ENCODE assay signal across 30 mouse cellular contexts in the genomic region with DNA sequence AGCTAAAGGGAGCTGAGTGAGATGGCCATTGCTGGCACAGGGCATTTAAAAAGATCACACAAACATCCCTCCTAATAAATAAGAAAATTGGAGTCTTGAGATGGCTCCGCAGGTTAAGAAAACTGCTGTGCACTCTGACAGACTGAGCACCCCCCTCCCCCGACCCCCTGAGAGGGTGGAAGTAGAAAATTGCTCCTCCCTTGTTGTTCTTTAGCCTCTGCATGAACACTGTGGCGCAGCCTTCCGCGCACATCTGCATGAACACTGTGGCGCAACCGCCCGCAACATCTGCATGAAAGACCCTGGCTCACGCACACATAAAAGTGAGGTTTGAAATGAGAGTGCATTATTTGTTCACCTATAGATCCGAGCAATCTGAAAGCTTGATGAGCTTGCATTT. TPM values are rescaled to one million over a fixed set of nuclear protein-coding genes. Genes with fewer than 3 reads are reported as not detected.
DNase-seq lines count a peak whose midpoint lies in the region; TF ChIP-seq lines count a peak whose summit lies in the region.
"Had no signal": no experiment of that assay in that cellular context is flagged by ENCODE, and none has a peak within 500 bp of the region (broad histone marks: within the 10 kb centered on the region; RNA-seq: fewer than 3 reads in every experiment).

No protein-coding gene starts in this region.

- H3K27me3 ChIP-seq in E14TG2a.4 (ENCODE audit: insufficient read depth, low read length), result peaks cover 3% of the 10 kb centered on the region; the same call in 1 of the 2 replicates
- no peaks in the 10 kb centered on the region for H3K27me3 ChIP-seq in ES-Bruce4 (ENCODE audit: control insufficient read depth, insufficient read depth, low read length, poor library complexity, severe bottlenecking)
- H3K27me3 ChIP-seq: embryonic facial prominence, embryonic 13.5 days; embryonic facial prominence, embryonic 15.5 days; forebrain, embryonic 12.5 days had no signal

- no peaks in the 10 kb centered on the region for H3K9me3 ChIP-seq in E14TG2a.4 (ENCODE audit: low read length)
- no peaks in the 10 kb centered on the region for H3K9me3 ChIP-seq in ES-Bruce4 (replicated peaks; ENCODE audit: control insufficient read depth, insufficient read depth, low read length, poor library complexity, severe bottlenecking)
- H3K9me3 ChIP-seq: embryonic facial prominence, embryonic 15.5 days; forebrain, embryonic 10.5 days; forebrain, embryonic 12.5 days; G1E had no signal

- DNase-seq in R1 (ENCODE audit: low read depth, low spot score), result peak; percentile 54
- no peak for DNase-seq in layer of hippocampus, postnatal 10 days (ENCODE audit: low spot score in 2 of 2)
- no peak for DNase-seq in right cerebral cortex, postnatal 4 days
- DNase-seq: adrenal gland, adult 2 months; adrenal gland, postnatal 10 days; adrenal gland, postnatal 25 days; cerebellum, adult 11 months; cerebellum, adult 18-20 months; cerebellum, adult 8-10 months; cerebellum, adult 9-11 months; cerebellum, postnatal 14 days; cerebellum, postnatal 36 days; embryo, embryonic 11 days had no signal

- H3K4me3 ChIP-seq in E14TG2a.4 (replicated peaks; ENCODE audit: low read length), result peak overlapping the region; percentile 66
- H3K4me3 ChIP-seq in ES-Bruce4 (ENCODE audit: low read depth, low read length), result peak overlapping the region; percentile 7
- H3K4me3 ChIP-seq: embryonic facial prominence, embryonic 13.5 days; embryonic facial prominence, embryonic 15.5 days; erythroblast, embryonic 14.5 days; forebrain, embryonic 10.5 days; forebrain, embryonic 12.5 days had no signal

- H3K9ac ChIP-seq in ES-Bruce4 (ENCODE audit: low read depth, poor library complexity, severe bottlenecking), result peak overlapping the region; percentile 72
- H3K9ac ChIP-seq: embryonic facial prominence, embryonic 13.5 days; embryonic facial prominence, embryonic 15.5 days; forebrain, embryonic 12.5 days had no signal

- H3K4me1 ChIP-seq in E14TG2a.4 (replicated peaks; ENCODE audit: low read depth, low read length) (peaks cover 22% of the 10 kb centered on the region), ES-Bruce4 (ENCODE audit: control insufficient read depth, insufficient read depth, low read length) (no peaks in the 10 kb centered on the region)
- H3K4me1 ChIP-seq: forebrain, embryonic 10.5 days; forebrain, embryonic 12.5 days had no signal

- TF ChIP-seq CTCF in E14TG2a.4 (conservative IDR thresholded peaks at IDR 0.05; ENCODE audit: low read length), result no peak
- TF ChIP-seq CTCF in ES-Bruce4 (IDR thresholded peaks at IDR 0.05; ENCODE audit: low read depth, low read length), result no peak

- H3K36me3 ChIP-seq in E14TG2a.4 (ENCODE audit: insufficient read depth, low read length), result no peaks in the 10 kb centered on the region
- no peaks in the 10 kb centered on the region for H3K36me3 ChIP-seq in ES-Bruce4 (ENCODE audit: control insufficient read depth, insufficient read depth, low read length, poor library complexity, severe bottlenecking)
- H3K36me3 ChIP-seq: embryonic facial prominence, embryonic 13.5 days; embryonic facial prominence, embryonic 15.5 days; forebrain, embryonic 10.5 days; forebrain, embryonic 12.5 days; G1E had no signal

- no peak overlapping the region for H3K27ac ChIP-seq in ES-Bruce4 (ENCODE audit: insufficient read depth, low read length)
- H3K27ac ChIP-seq: embryonic facial prominence, embryonic 13.5 days; embryonic facial prominence, embryonic 15.5 days; forebrain, embryonic 10.5 days; forebrain, embryonic 12.5 days had no signal

- no peak for TF ChIP-seq POLR2A in ES-Bruce4 (IDR thresholded peaks at IDR 0.05; ENCODE audit: insufficient read depth, low read length)

- TF ChIP-seq EP300 in ES-Bruce4 (IDR thresholded peaks at IDR 0.05; ENCODE audit: insufficient read depth, low read depth, low read length), result no peak

RNA-seq across cellular contexts. Expression of a gene that starts 50.2 kb away (rescaled TPM):
- 35.3 and 40.8 TPM in 2 replicates for polyA plus RNA-seq in ES-Bruce4 (2011; ENCODE audit: insufficient read depth, insufficient read length, low read depth, missing spikeins)
- 10 to 100 TPM; 58.3 to 65.3 TPM for total RNA-seq in layer of hippocampus, postnatal 10 days (2021)

RNA-seq across cellular contexts. Expression of a gene that starts 50.5 kb away (rescaled TPM):
- not detected in 2 replicates for polyA plus RNA-seq in ES-Bruce4 (2011; ENCODE audit: insufficient read depth, insufficient read length, low read depth, missing spikeins)
- total RNA-seq in layer of hippocampus, postnatal 10 days (2021), result not detected
- total RNA-seq: adrenal gland, adult 2 months; adrenal gland, postnatal 10 days; adrenal gland, postnatal 25 days; adrenal gland, postnatal 4 days; common myeloid progenitor, adult 5-6 weeks; G1E had no signal
- polyA plus RNA-seq: adrenal gland, adult 2 months; brain, embryonic 14.5 days; C2C12; embryonic facial prominence, embryonic 11.5 days; embryonic facial prominence, embryonic 13.5 days; embryonic facial prominence, embryonic 15.5 days; erythroblast, embryonic 14.5 days; forebrain, embryonic 10.5 days; forebrain, embryonic 12.5 days; forebrain, embryonic 14.5 days; forebrain, embryonic 16.5 days; frontal cortex, adult 2 months; G1E; Patski had no signal
